Mouse (Mus musculus): Measurements from ENCODE around the gene Barhl2. TPM values are rescaled to one million over a fixed set of nuclear protein-coding genes. Genes with fewer than 3 reads are reported as not detected.

The Barhl2 gene
- polyA plus RNA-seq, 1 experiment from 2014 or later = not detected

DNA sequence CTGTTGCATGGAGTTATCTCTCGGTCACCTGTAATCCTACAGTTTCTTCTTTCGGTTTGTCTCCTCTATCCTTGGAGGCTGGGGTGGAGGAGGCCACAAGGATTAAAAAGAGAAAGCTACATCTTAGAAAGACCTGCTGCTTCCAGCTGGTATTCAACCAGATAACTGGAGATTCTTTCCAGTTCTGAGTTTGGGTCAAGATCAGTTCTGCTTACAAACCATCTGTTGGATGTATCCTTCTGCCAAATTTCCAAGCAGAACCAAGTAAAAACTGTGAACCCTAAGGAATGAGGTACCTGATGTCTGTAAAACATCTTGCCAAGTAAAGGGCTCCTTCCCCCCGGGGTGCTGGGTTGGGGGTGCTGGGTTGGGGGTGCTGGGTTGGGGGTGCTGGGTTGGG, 12.3 kb downstream of the Barhl2 start:
- Histone ChIP-seq H3K36me3 (no peaks in the 10 kb centered on the region), H3K9ac (no peak overlapping the region), H3K4me1 (replicated peaks) (no peaks in the 10 kb centered on the region), H3K27me3 (peaks cover 68% of the 10 kb centered on the region), H3K4me2 (no peak overlapping the region), H3K9me3 (replicated peaks) (no peaks in the 10 kb centered on the region), H3K27ac (no peak overlapping the region), H3K4me3 (no peak overlapping the region)
- 79% methylated on average over 3 of the region's 3 CpGs for WGBS
- ATAC-seq (replicated peaks; ENCODE audit: insufficient number of reproducible peaks, insufficient read depth, low FRiP score, low read depth) = no peak

GRCm38 (mm10) chr5:106438916-106439315, 19.1 kb downstream of the Barhl2 start:
- H3K27me3 ChIP-seq = peaks cover 15% of the 10 kb centered on the region
- 82% methylated on average over 7 of the region's 7 CpGs for WGBS
- no peaks in the 10 kb centered on the region for H3K4me1 ChIP-seq (replicated peaks)
- H3K27ac ChIP-seq = no peak overlapping the region
- H3K4me2 ChIP-seq = no peak overlapping the region
- ATAC-seq (replicated peaks; ENCODE audit: insufficient number of reproducible peaks, insufficient read depth, low FRiP score, low read depth) = no peak
- H3K9me3 ChIP-seq (replicated peaks) = no peaks in the 10 kb centered on the region
- no peak overlapping the region for H3K9ac ChIP-seq
- no peak overlapping the region for H3K4me3 ChIP-seq
- no peaks in the 10 kb centered on the region for H3K36me3 ChIP-seq

DNA sequence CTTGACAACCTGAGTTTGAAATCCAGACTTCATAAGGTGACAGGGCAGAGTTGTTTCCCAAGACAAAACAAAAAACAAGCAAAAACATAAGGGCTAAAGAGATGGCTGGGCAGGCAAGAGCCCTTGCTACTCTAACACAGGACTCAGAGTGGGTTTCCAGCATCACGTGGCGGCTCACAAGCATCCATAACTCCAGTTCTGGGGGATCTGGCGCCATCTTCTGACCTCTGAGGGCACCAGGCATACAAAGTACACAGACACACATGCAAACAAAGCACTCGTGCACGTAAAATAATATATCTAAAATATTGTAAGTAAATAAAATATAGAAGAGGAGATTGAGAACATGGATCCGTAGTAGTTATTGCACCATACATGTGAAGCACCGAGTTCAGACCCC, 31.9 kb downstream of the Barhl2 start:
- Histone ChIP-seq H3K4me2 (no peak overlapping the region), H3K27me3 (no peaks in the 10 kb centered on the region), H3K36me3 (no peaks in the 10 kb centered on the region), H3K27ac (no peak overlapping the region), H3K9ac (no peak overlapping the region), H3K4me1 (replicated peaks) (no peaks in the 10 kb centered on the region), H3K4me3 (no peak overlapping the region), H3K9me3 (replicated peaks) (no peaks in the 10 kb centered on the region)
- 64% methylated on average over 7 of the region's 7 CpGs for WGBS
- ATAC-seq (replicated peaks; ENCODE audit: insufficient number of reproducible peaks, insufficient read depth, low FRiP score, low read depth) = no peak

DNA sequence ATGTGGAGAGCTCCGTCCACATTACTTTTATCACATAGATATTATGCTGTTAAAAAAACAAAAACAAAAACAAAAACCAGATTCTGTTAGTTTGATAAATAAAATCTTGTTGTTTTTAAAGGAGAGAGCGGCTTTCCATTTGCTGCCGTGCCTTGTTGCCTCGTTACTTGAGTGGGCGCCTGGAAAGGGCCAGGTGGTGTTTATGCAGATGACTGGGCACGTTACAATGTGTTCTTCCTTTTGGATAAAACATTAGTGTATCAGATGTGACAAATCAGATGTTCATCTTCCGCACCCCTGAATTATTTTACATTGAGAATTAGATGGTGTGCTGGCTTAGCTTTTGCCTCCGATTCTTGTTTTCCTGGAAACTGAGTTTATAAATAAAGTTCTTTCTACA, 37.1 kb downstream of the Barhl2 start:
- H3K9ac ChIP-seq = no peak overlapping the region
- no peak overlapping the region for H3K27ac ChIP-seq
- no peaks in the 10 kb centered on the region for H3K4me1 ChIP-seq (replicated peaks)
- WGBS = 85% methylated on average over 8 of the region's 8 CpGs
- H3K4me3 ChIP-seq = no peak overlapping the region
- no peaks in the 10 kb centered on the region for H3K9me3 ChIP-seq (replicated peaks)
- H3K36me3 ChIP-seq = no peaks in the 10 kb centered on the region
- ATAC-seq (replicated peaks; ENCODE audit: insufficient number of reproducible peaks, insufficient read depth, low FRiP score, low read depth) = no peak
- no peak overlapping the region for H3K4me2 ChIP-seq
- H3K27me3 ChIP-seq = no peaks in the 10 kb centered on the region

GRCm38 (mm10) chr5:106420370-106420769, 37.6 kb downstream of the Barhl2 start:
- Histone ChIP-seq H3K36me3 (no peaks in the 10 kb centered on the region), H3K27me3 (no peaks in the 10 kb centered on the region), H3K27ac (no peak overlapping the region), H3K9me3 (replicated peaks) (no peaks in the 10 kb centered on the region), H3K4me3 (no peak overlapping the region), H3K4me1 (replicated peaks) (no peaks in the 10 kb centered on the region), H3K4me2 (no peak overlapping the region), H3K9ac (no peak overlapping the region)
- WGBS = 84% methylated on average over 11 of the region's 11 CpGs
- no peak for ATAC-seq (replicated peaks; ENCODE audit: insufficient number of reproducible peaks, insufficient read depth, low FRiP score, low read depth)

DNA sequence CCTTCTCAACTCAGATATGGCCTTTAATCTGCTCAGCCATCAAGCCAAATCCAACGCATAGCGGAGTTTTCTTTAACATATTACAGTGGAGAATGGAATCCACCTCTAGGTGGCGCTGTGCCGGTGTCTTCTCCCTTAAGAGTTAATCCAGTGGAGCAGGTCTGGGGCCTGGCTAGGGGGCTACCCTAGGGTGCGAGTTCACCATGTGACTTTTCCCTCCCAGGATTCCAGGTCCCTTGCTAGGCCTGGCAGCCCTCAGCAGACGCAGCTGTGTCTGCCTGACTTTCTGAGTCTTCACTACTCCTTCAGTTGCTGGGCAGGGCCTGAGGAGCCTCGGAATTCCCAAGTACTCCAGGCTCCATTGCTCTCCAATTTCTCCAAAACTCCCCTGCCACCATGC, 40.8 kb downstream of the Barhl2 start:
- no peak overlapping the region for H3K27ac ChIP-seq
- WGBS = 28% methylated on average over 7 of the region's 7 CpGs
- H3K4me1 ChIP-seq (replicated peaks) = no peaks in the 10 kb centered on the region
- no peaks in the 10 kb centered on the region for H3K36me3 ChIP-seq
- H3K4me2 ChIP-seq = no peak overlapping the region
- H3K9me3 ChIP-seq (replicated peaks) = no peaks in the 10 kb centered on the region
- no peak overlapping the region for H3K4me3 ChIP-seq
- H3K9ac ChIP-seq = no peak overlapping the region
- ATAC-seq (replicated peaks; ENCODE audit: insufficient number of reproducible peaks, insufficient read depth, low FRiP score, low read depth) = no peak
- no peaks in the 10 kb centered on the region for H3K27me3 ChIP-seq

DNA sequence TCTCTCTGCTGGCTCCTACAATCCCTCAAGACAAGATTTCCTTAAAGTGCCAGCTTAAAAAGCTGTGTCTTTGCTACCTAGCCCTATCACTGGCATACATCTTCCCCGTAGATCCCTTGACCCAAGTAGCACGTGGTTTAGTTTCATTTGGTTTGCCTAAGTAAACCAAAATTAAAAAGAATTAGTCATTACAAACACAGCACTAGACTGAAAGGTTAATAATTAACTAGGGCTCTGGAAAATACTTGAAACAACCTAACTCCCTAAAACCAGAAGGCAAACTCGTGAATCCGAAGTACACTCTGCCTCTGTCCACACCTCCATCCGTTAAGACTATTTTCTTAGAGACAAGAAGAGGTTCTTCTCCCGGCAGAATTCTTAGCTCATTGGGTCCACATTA, 41.4 kb downstream of the Barhl2 start:
- no peak overlapping the region for H3K27ac ChIP-seq
- H3K9me3 ChIP-seq (replicated peaks) = no peaks in the 10 kb centered on the region
- 52% methylated on average over 6 of the region's 6 CpGs for WGBS
- no peak for ATAC-seq (replicated peaks; ENCODE audit: insufficient number of reproducible peaks, insufficient read depth, low FRiP score, low read depth)
- H3K4me1 ChIP-seq (replicated peaks) = no peaks in the 10 kb centered on the region
- no peaks in the 10 kb centered on the region for H3K27me3 ChIP-seq
- H3K4me2 ChIP-seq = no peak overlapping the region
- no peak overlapping the region for H3K4me3 ChIP-seq
- H3K36me3 ChIP-seq = no peaks in the 10 kb centered on the region
- H3K9ac ChIP-seq = no peak overlapping the region

- Histone ChIP-seq H3K4me2 (no peak overlapping the region), H3K9me3 (replicated peaks) (no peaks in the 10 kb centered on the region), H3K36me3 (no peaks in the 10 kb centered on the region), H3K4me1 (replicated peaks) (no peaks in the 10 kb centered on the region), H3K9ac (no peak overlapping the region), H3K27ac (no peak overlapping the region), H3K4me3 (no peak overlapping the region), H3K27me3 (no peaks in the 10 kb centered on the region)
- 64% methylated on average over 6 of the region's 6 CpGs for WGBS
- ATAC-seq (replicated peaks; ENCODE audit: insufficient number of reproducible peaks, insufficient read depth, low FRiP score, low read depth) = no peak
Observed at GRCm38 (mm10) chr5:106415734-106416133, 42.2 kb downstream of the Barhl2 start.

- WGBS = 74% methylated on average over 2 of the region's 2 CpGs
- no peak for ATAC-seq (replicated peaks; ENCODE audit: insufficient number of reproducible peaks, insufficient read depth, low FRiP score, low read depth)
- H3K9me3 ChIP-seq (replicated peaks) = no peaks in the 10 kb centered on the region
Observed at GRCm38 (mm10) chr5:106402761-106403160, 55.2 kb downstream of the Barhl2 start.

More at GRCm38 (mm10) chr5:106402761-106403160, 55.2 kb downstream of the Barhl2 start:
- H3K27ac ChIP-seq = no peak overlapping the region
- H3K4me3 ChIP-seq = no peak overlapping the region
- H3K36me3 ChIP-seq = no peaks in the 10 kb centered on the region
- no peak overlapping the region for H3K4me2 ChIP-seq
- H3K27me3 ChIP-seq = no peaks in the 10 kb centered on the region
- no peak overlapping the region for H3K9ac ChIP-seq
- no peaks in the 10 kb centered on the region for H3K4me1 ChIP-seq (replicated peaks)

Other genes with a start within 250 kb of the Barhl2 start
- not detected in 2 replicates for gene Gm17304, start 150.9 kb upstream of the Barhl2 start, polyA plus RNA-seq (2015; fragmentation: Nextera tagmentation; extraction: Ambion mirVana)
- 40.1 and 46.4 TPM in 2 replicates for gene Zfp644, start 239.1 kb upstream of the Barhl2 start, polyA plus RNA-seq (2015; fragmentation: Nextera tagmentation; extraction: Ambion mirVana)

All from heart, embryonic 15.5 days (tissue).